Mouse (Mus musculus) neural tube, embryonic 14.5 days (tissue): ENCODE data around the gene Cd109. TPM values are rescaled to one million over a fixed set of nuclear protein-coding genes. Genes with fewer than 3 reads are reported as not detected.

Source experiments
- polyA plus RNA-seq: library from polyadenylated mRNA; unstranded; fragments of >200 nt; fragmentation: Nextera tagmentation; extraction: Ambion mirVana; gene quantifications from 2 replicates; pipeline ENCODE4 v1.2.1, GENCODE M21; 2014

The Cd109 gene
- polyA plus RNA-seq, 1 experiment from 2014 or later: 1.3 TPM

Other genes starting within 250 kb of the Cd109 start
- 3.1 and 5.9 TPM in 2 replicates for gene Dppa5a, start 247.4 kb upstream of the Cd109 start, polyA plus RNA-seq
- gene Ooep, start 236.8 kb upstream of the Cd109 start, polyA plus RNA-seq: 4.1 and 4.9 TPM in 2 replicates
- 0.12 and 0.59 TPM in 2 replicates for gene Ddx43, start 219.8 kb upstream of the Cd109 start, polyA plus RNA-seq
- gene Cgas, start 172.3 kb upstream of the Cd109 start, polyA plus RNA-seq: 0.60 and 0.70 TPM in 2 replicates
- gene Mto1, start 167.3 kb upstream of the Cd109 start, polyA plus RNA-seq: 32.0 and 34.6 TPM in 2 replicates
- 2.1 and 2.4 TPM in 2 replicates for gene Gm17324, start 166.8 kb upstream of the Cd109 start, polyA plus RNA-seq
- 3,427 and 3,855 TPM in 2 replicates for gene Eef1a1, start 126.4 kb upstream of the Cd109 start, polyA plus RNA-seq
- 18.8 and 20.4 TPM in 2 replicates for gene Slc17a5, start 27.5 kb upstream of the Cd109 start, polyA plus RNA-seq